ENCODE assay signal across 9 mouse cellular contexts in the genomic region with DNA sequence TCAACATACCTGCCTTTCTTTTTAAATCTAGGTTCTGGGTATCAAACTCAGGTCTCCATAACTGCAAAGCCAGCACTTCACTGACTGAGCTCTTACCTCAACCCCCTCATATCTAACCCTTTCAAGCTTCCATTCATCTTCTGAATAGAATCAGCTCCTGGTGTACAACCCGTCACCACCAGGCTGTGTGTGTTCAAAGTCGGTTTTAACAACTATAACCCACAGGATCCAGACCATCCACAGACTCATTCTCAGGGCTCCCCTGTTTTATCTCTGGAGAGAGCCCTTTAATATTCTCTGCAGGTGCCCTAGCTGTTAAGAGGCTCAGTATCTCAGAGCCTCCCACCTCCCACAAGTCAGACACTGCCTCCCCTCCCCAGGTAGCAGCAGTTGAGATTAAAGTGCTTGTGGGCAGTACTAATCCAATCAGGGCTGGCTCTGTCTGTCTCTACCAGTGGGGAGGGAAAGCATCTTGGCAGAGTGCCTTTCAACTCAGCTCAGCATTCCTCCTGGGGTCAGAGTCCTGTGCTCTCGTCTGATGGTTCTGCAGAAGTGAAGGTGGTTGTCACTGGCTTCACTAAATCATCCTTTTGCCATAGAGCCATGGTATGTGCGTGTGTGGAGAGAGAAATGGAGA.
DNase-seq lines count a peak whose midpoint lies in the region; ATAC-seq and TF ChIP-seq lines count a peak whose summit lies in the region.
"Had no signal": no experiment of that assay in that cellular context is flagged by ENCODE, and none has a peak within 500 bp of the region (broad histone marks: within the 10 kb centered on the region; RNA-seq: fewer than 3 reads in every experiment).

No protein-coding gene starts in this region.

- DNase-seq in cerebellum, adult 2 months, result peak; percentile 18 to 25
- DNase-seq in cerebellum, adult 11 months, result no peak
- DNase-seq in lung, adult 18-20 months, result no peak
- DNase-seq in heart, adult 8-10 months (ENCODE audit: low spot score), result peak; percentile 23
- peak; percentile 76 for DNase-seq in kidney, postnatal 14 days
- DNase-seq in MN1 (ENCODE audit: low spot score), result no peak
- DNase-seq in urinary bladder, postnatal 14 days (ENCODE audit: low spot score), result no peak

- H3K27ac ChIP-seq in cerebellum, adult 2 months (ENCODE audit: insufficient read depth, low read length), result no peak overlapping the region
- H3K27ac ChIP-seq in lung, embryonic 15.5 days, result no peak overlapping the region
- H3K27ac ChIP-seq: limb, embryonic 13.5 days had no signal

- H3K4me3 ChIP-seq in cerebellum, adult 2 months (replicated peaks; ENCODE audit: insufficient read depth, low read depth, low read length), result no peak overlapping the region
- no peak overlapping the region for H3K4me3 ChIP-seq in lung, embryonic 15.5 days
- H3K4me3 ChIP-seq: limb, embryonic 13.5 days had no signal

- TF ChIP-seq CTCF in cerebellum, adult 2 months (IDR thresholded peaks at IDR 0.05; ENCODE audit: borderline replicate concordance, insufficient read depth, low read depth, low read length), result no peak

- H3K4me1 ChIP-seq in cerebellum, adult 2 months (ENCODE audit: control insufficient read depth, insufficient read depth, low read length), result no peaks in the 10 kb centered on the region
- H3K4me1 ChIP-seq in lung, embryonic 15.5 days, result no peaks in the 10 kb centered on the region
- H3K4me1 ChIP-seq: limb, embryonic 13.5 days had no signal

- H3K9me3 ChIP-seq in lung, embryonic 15.5 days, result no peaks in the 10 kb centered on the region
- H3K9me3 ChIP-seq: limb, embryonic 13.5 days had no signal

- WGBS in cerebellum, adult 2 months, result 38% methylated on average over 4 of the region's 4 CpGs
- WGBS in lung, embryonic 15.5 days, result 22% methylated on average over 4 of the region's 4 CpGs

- H3K4me2 ChIP-seq in lung, embryonic 15.5 days, result no peak overlapping the region
- H3K4me2 ChIP-seq: limb, embryonic 13.5 days had no signal

- no peak for TF ChIP-seq POLR2A in cerebellum, adult 2 months (IDR thresholded peaks at IDR 0.05; ENCODE audit: borderline replicate concordance, insufficient read depth, low read length)

- ATAC-seq in lung, embryonic 15.5 days (ENCODE audit: borderline replicate concordance, extremely low read depth, low FRiP score, low TSS enrichment), result 0 out of 2 replicates have a peak, but pooled peaks have one; percentile 27

- no peaks in the 10 kb centered on the region for H3K36me3 ChIP-seq in lung, embryonic 15.5 days
- H3K36me3 ChIP-seq: limb, embryonic 13.5 days had no signal

- no peak overlapping the region for H3K9ac ChIP-seq in lung, embryonic 15.5 days
- H3K9ac ChIP-seq: limb, embryonic 13.5 days had no signal

- no peaks in the 10 kb centered on the region for H3K27me3 ChIP-seq in cerebellum, adult 2 months (ENCODE audit: control insufficient read depth, insufficient read depth, low read length)
- no peaks in the 10 kb centered on the region for H3K27me3 ChIP-seq in lung, embryonic 15.5 days

Comparison
In these comparisons a context has a peak if more than half of its experiments do, and no peak if none do; other contexts are left out.
1. DNase-seq: peak in cerebellum, adult 2 months (2 of 2), heart, adult 8-10 months (single experiment) and kidney, postnatal 14 days (single experiment); none in cerebellum, adult 11 months (single experiment), lung, adult 18-20 months (0 of 2), MN1 (single experiment) and urinary bladder, postnatal 14 days (single experiment).